Mouse (Mus musculus) embryonic facial prominence, embryonic 15.5 days (tissue): ENCODE results near the gene Ssbp2. TPM values are rescaled to one million over a fixed set of nuclear protein-coding genes. Genes with fewer than 3 reads are reported as not detected.

Experiments
- ATAC-seq: fragments of 200-750 bp; cut with Nextera tagmentation; 2 replicates; pipeline ENCODE4 v1.8.0; 2017; ENCODE audit warnings: low read depth, moderate TSS enrichment; ENCODE audit not compliant: insufficient number of reproducible peaks, low FRiP score, low TSS enrichment
- H3K27ac ChIP-seq: fragments of 300-500 bp; sonication (generic); replicated peaks from 2 replicates; pipeline ENCODE4 v1.5.1; 2015; ENCODE audit warnings: mild to moderate bottlenecking, inconsistent platforms
- H3K27me3 ChIP-seq: fragments of 300-500 bp; sonication (generic); 2 replicates; pipeline ENCODE4 v1.6.1; 2015; ENCODE audit warnings: inconsistent platforms
- H3K36me3 ChIP-seq: fragments of 300-500 bp; sonication (generic); 2 replicates; pipeline ENCODE4 v1.6.1; 2015; ENCODE audit warnings: mild to moderate bottlenecking, inconsistent platforms
- H3K4me1 ChIP-seq: fragments of 300-500 bp; sonication (generic); 2 replicates; pipeline ENCODE4 v1.6.1; 2015; ENCODE audit warnings: inconsistent platforms
- H3K4me2 ChIP-seq: fragments of 300-500 bp; sonication (generic); replicated peaks from 2 replicates; pipeline ENCODE4 v1.6.1; 2015; ENCODE audit warnings: mild to moderate bottlenecking, inconsistent platforms
- H3K4me3 ChIP-seq: fragments of 300-500 bp; sonication (generic); replicated peaks from 2 replicates; pipeline ENCODE4 v1.5.1; 2015; ENCODE audit warnings: mild to moderate bottlenecking, inconsistent platforms
- H3K9ac ChIP-seq: fragments of 300-500 bp; sonication (generic); 2 replicates; pipeline ENCODE4 v1.6.1; 2015; ENCODE audit warnings: inconsistent platforms
- H3K9me3 ChIP-seq: fragments of 300-500 bp; sonication (generic); replicated peaks from 2 replicates; pipeline ENCODE4 v1.6.1; 2016; ENCODE audit warnings: inconsistent platforms
- WGBS: fragments of 180-500 bp; shearing (Covaris S2); methylation state at CpG from one replicate; pipeline ENCODE4 v1.1.7; 2015; 5-methylcytosine and 5-hydroxymethylcytosine counted together
- polyA plus RNA-seq: library from polyadenylated mRNA; unstranded; fragments of >200 nt; fragmentation: Nextera tagmentation; extraction: Ambion mirVana; gene quantifications from 2 replicates; pipeline ENCODE4 v1.2.1, GENCODE M21; 2015

Gene Ssbp2
- 191 and 193 TPM in 2 replicates for polyA plus RNA-seq

DNA sequence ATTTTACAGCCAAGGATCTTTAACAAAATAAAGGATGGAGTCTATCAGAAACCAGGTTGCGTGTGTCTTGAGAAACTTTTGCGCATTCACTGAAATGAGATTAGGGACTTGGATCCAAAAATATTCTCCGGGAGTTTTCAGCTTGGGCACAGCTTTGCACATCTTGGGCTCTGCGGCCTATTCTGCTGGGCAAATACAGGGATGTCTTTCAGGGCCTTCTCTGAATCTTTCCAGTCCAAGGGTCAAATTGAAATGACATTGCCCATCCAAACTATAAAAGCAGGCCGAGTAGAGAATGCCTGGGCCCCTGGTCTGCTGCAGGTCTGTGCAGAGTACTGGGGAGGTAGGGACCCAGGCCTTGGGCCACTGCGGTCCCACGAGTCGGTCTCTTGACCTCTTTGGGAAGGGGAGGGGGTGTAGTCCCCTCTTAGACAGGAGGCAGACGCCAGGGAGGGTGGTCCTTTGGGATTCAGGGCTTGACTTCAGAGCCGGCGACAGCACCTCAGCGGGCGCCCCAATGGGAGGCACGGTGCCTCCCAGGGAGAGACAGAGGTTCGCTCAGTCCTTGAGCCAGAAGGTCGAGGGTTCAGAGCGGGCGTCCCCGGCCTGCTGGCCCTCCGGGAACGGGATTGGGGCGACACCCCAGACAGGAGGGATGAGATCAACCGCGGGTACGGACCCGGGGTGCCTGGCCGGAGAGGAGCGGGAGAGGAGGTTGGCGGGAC lies at the start of gene Ssbp2:
TSS of gene Ssbp2 (plus strand) at position 388 of the 725 bp plus-strand sequence.
- ATAC-seq, result peak; percentile 39; the same call in 1 of the 2 replicates
- Histone ChIP-seq H3K9me3 (no peaks in the 10 kb centered on the region), H3K4me1 (peaks cover 22% of the 10 kb centered on the region), H3K4me3 (peak within 1 kb of the TSS; percentile 89), H3K9ac (peak within 1 kb of the TSS; percentile 96), H3K36me3 (no peaks in the 10 kb centered on the region), H3K27me3 (no peaks in the 10 kb centered on the region), H3K27ac (peak within 1 kb of the TSS; percentile 97), H3K4me2 (peak within 1 kb of the TSS; percentile 73)
- WGBS, result 8% methylated on average over 29 of the region's 29 CpGs

- Histone ChIP-seq H3K9ac (no peak overlapping the region), H3K9me3 (no peaks in the 10 kb centered on the region), H3K36me3 (no peaks in the 10 kb centered on the region), H3K4me1 (no peaks in the 10 kb centered on the region), H3K4me2 (no peak overlapping the region), H3K27ac (no peak overlapping the region), H3K27me3 (no peaks in the 10 kb centered on the region), H3K4me3 (no peak overlapping the region)
- 64% methylated on average over 5 of the region's 5 CpGs for WGBS
- ATAC-seq, result no peak
These were observed 46.2 kb upstream of the Ssbp2 start for GRCm38 (mm10) chr13:91413752-91414503.

GRCm38 (mm10) chr13:91415896-91416295 lies 44.2 kb upstream of the Ssbp2 start:
- H3K4me2 ChIP-seq, result no peak overlapping the region
- no peak for ATAC-seq
- no peak overlapping the region for H3K27ac ChIP-seq
- H3K4me3 ChIP-seq, result no peak overlapping the region
- no peaks in the 10 kb centered on the region for H3K36me3 ChIP-seq
- H3K27me3 ChIP-seq, result no peaks in the 10 kb centered on the region
- H3K9me3 ChIP-seq, result no peaks in the 10 kb centered on the region
- peaks cover 4% of the 10 kb centered on the region; the same call in 1 of the 2 replicates for H3K4me1 ChIP-seq
- WGBS, result 78% methylated on average over 4 of the region's 4 CpGs
- H3K9ac ChIP-seq, result no peak overlapping the region

GRCm38 (mm10) chr13:91416698-91417097 lies 43.4 kb upstream of the Ssbp2 start:
- H3K27ac ChIP-seq, result no peak overlapping the region
- H3K9me3 ChIP-seq, result no peaks in the 10 kb centered on the region
- 91% methylated on average over 2 of the region's 2 CpGs for WGBS
- H3K4me3 ChIP-seq, result no peak overlapping the region
- no peaks in the 10 kb centered on the region for H3K27me3 ChIP-seq
- ATAC-seq, result no peak
- no peaks in the 10 kb centered on the region for H3K36me3 ChIP-seq
- H3K4me1 ChIP-seq, result peaks cover 12% of the 10 kb centered on the region
- no peak overlapping the region for H3K4me2 ChIP-seq
- no peak overlapping the region for H3K9ac ChIP-seq

DNA sequence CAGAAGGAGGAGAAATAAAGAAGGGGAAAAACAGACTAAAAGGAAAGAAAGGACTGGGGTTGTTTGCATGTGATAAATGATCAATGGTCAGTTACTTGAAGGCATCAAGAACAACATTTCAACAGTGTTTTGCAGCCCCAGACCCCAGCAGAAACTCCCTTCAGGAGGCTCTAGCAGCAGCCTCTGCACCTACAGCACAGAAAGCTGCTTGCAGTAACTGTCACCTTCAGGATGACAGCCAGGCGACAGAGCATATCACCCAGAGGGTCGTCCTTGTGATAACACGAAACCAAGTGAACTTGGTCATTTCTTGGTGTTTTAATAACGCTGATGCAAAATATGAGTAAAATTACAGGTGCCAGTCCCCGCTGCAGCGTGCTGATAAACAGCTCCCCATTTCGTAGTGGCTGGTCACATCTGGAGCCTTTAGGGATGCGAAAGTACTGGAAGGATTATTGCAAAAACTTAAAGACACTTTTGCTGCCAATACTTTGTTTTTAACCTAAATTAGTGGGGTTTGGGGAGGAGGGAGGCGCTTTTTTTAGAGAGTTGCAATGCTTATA lies 38.6 kb upstream of the Ssbp2 start:
- 12% methylated on average over 9 of the region's 9 CpGs for WGBS
- no peak for ATAC-seq

GRCm38 (mm10) chr13:91430867-91431266 lies 29.2 kb upstream of the Ssbp2 start:
- Histone ChIP-seq H3K9ac (no peak overlapping the region), H3K27me3 (no peaks in the 10 kb centered on the region), H3K9me3 (no peaks in the 10 kb centered on the region), H3K4me3 (no peak overlapping the region), H3K4me1 (peaks cover 4% of the 10 kb centered on the region; the same call in 1 of the 2 replicates), H3K4me2 (no peak overlapping the region), H3K36me3 (no peaks in the 10 kb centered on the region), H3K27ac (no peak overlapping the region)
- WGBS, result 71% methylated on average over 5 of the region's 5 CpGs
- ATAC-seq, result no peak

More for the DNA sequence above, 38.6 kb upstream of the Ssbp2 start:
- Histone ChIP-seq H3K27me3 (no peaks in the 10 kb centered on the region), H3K4me2 (peak overlapping the region; percentile 26; the same call in 1 of the 2 replicates), H3K9ac (no peak overlapping the region), H3K27ac (0 out of 2 replicates have a peak overlapping the region, but pooled peaks have one; percentile 34), H3K9me3 (no peaks in the 10 kb centered on the region), H3K4me1 (peaks cover 13% of the 10 kb centered on the region), H3K4me3 (no peak overlapping the region), H3K36me3 (no peaks in the 10 kb centered on the region)

DNA sequence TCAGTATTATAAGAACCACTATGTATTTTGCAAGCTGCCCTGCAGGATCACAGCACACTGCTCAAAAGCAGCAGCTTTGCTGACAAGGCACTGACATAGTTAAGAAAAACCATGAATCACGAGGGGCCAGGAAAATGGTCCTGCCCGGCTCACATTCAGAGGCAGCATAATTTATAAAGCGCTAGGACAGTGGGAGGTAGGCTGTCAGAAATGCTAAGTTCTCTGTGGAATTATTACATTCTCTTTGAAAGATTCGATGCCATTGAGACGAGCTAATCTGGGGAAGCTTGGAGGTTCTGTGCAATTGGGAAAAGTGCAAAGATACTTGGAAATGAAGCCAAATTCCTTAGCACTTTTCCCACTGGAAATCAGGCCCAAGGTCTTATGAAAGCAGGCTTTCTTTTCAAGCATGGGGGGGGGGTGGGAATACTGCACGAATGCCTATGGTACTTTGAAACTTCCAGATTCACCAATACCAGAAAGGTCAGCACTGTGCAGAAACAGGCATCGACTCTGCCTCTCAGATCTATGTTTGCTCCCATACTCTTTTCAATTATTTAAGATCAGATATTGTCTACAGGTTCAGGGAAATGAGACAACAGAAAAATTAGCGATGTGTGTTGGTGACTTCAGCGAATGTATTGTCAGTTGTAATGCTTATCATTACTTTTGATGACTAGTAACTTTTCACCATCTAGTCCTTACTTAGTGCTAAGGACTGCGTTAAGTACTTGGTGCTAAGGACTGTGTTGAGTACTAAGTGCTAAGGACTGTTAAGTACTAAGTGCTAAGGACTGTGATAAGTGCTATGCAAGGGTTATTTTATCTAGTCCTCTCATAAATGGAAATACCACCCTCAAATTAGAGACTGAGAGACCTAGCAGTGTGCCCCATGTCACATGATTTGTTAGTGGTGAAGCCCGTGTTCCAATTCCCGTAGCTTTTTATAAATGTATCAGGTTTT lies 28.4 kb upstream of the Ssbp2 start:
- no peak overlapping the region for H3K4me2 ChIP-seq
- WGBS, result 49% methylated on average over 12 of the region's 12 CpGs

DNA sequence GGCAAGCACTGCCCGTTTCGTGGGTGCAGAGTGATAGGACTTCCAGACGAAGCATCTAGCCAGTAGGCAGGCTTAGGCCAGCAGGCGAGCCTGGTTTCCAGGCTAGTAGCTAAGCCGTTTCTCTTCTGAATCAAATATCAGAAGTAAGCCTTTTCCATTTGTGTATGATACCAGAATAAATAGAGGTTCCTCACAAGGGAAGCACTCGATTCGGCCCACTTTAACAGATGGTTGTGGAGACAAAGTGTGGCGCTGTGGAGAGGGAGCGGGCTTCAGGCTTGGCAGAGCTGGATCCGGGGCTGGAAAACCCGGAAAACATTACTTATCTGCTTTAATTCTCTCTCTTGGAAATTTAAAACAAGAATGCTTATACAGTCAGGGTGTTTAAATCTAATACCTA lies 27.1 kb upstream of the Ssbp2 start:
- no peak for ATAC-seq
- H3K9me3 ChIP-seq, result no peaks in the 10 kb centered on the region
- no peak overlapping the region for H3K27ac ChIP-seq
- H3K4me1 ChIP-seq, result peaks cover 4% of the 10 kb centered on the region; the same call in 1 of the 2 replicates
- no peaks in the 10 kb centered on the region for H3K27me3 ChIP-seq
- no peak overlapping the region for H3K4me3 ChIP-seq
- H3K9ac ChIP-seq, result no peak overlapping the region
- no peak overlapping the region for H3K4me2 ChIP-seq
- 79% methylated on average over 11 of the region's 11 CpGs for WGBS
- no peaks in the 10 kb centered on the region for H3K36me3 ChIP-seq

More for the DNA sequence above, 28.4 kb upstream of the Ssbp2 start:
- H3K36me3 ChIP-seq, result no peaks in the 10 kb centered on the region
- H3K4me3 ChIP-seq, result no peak overlapping the region
- H3K9ac ChIP-seq, result no peak overlapping the region
- H3K27me3 ChIP-seq, result no peaks in the 10 kb centered on the region
- H3K4me1 ChIP-seq, result peaks cover 4% of the 10 kb centered on the region; the same call in 1 of the 2 replicates
- H3K9me3 ChIP-seq, result no peaks in the 10 kb centered on the region
- no peak for ATAC-seq
- 0 out of 2 replicates have a peak overlapping the region, but pooled peaks have one; percentile 19 for H3K27ac ChIP-seq

DNA sequence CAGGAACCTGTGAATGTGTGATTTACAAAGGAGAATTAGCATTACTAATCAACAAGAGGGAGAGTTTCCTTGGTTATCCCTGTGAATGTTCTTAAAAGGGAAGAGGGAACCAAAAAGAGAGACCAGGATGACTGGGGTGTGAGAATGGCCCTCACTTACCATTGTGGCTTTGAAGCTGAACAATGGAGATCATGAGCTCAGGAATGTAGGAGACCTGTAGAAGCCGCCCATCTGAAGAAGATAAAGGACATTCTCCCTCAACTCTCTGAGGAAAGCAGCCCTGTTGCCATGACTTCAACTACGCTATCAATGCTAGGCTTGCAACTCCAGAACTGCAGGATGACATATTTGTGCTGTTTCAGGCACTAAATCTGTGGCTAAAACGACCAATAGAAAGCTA lies 22.2 kb upstream of the Ssbp2 start:
- no peak for ATAC-seq
- Histone ChIP-seq H3K9ac (no peak overlapping the region), H3K4me2 (no peak overlapping the region), H3K27ac (no peak overlapping the region), H3K27me3 (no peaks in the 10 kb centered on the region), H3K36me3 (no peaks in the 10 kb centered on the region), H3K4me3 (no peak overlapping the region), H3K9me3 (no peaks in the 10 kb centered on the region), H3K4me1 (no peaks in the 10 kb centered on the region)
- WGBS, result 60% methylated on average over 3 of the region's 3 CpGs

- Histone ChIP-seq H3K4me3 (no peak overlapping the region), H3K4me1 (no peaks in the 10 kb centered on the region), H3K9ac (no peak overlapping the region), H3K4me2 (no peak overlapping the region), H3K27me3 (no peaks in the 10 kb centered on the region), H3K36me3 (no peaks in the 10 kb centered on the region), H3K27ac (no peak overlapping the region), H3K9me3 (no peaks in the 10 kb centered on the region)
- WGBS, result 93% methylated on average over 5 of the region's 5 CpGs
- ATAC-seq, result no peak
These were observed 18.6 kb upstream of the Ssbp2 start for GRCm38 (mm10) chr13:91441476-91441875.
